Mouse (Mus musculus) kidney, adult 2 months (tissue): ENCODE results near the gene D5Ertd579e.
"Not testable (repeated sequence)": the region's sequence is repeated elsewhere in the genome, so short reads cannot be mapped to it uniquely, and the experiment has no call there.

ENCODE experiments used
- CTCF ChIP-seq: fragments of 200-500 bp; conservative IDR thresholded peaks from 2 replicates; pipeline ENCODE4 v1.5.1; 2011; ENCODE audit warnings: low read depth, mild to moderate bottlenecking, control low read depth, low read length, moderate library complexity, mixed read lengths; ENCODE audit not compliant: insufficient read depth, insufficient read length
- POLR2A ChIP-seq: fragments of 200-500 bp; IDR thresholded peaks from one replicate; pipeline ENCODE4 v1.6.1; 2011; ENCODE audit warnings: low read depth, low read length, control low read depth

GRCm38 (mm10) chr5:36666699-36667098 lies 29.1 kb downstream of the D5Ertd579e start:
- TF ChIP-seq CTCF, POLR2A: not testable (repeated sequence)
